Mouse (Mus musculus) G1E (cell line): Measurements from ENCODE around the gene Olfr228.
"Not testable (repeated sequence)": the region's sequence is repeated elsewhere in the genome, so short reads cannot be mapped to it uniquely, and the experiment has no call there.

Experiments used
- CTCF ChIP-seq: IDR thresholded peaks from 2 replicates; pipeline ENCODE4 v1.5.1; 2012; ENCODE audit warnings: low read depth, low read length, inconsistent platforms, mixed read lengths
- GATA1 ChIP-seq: IDR thresholded peaks from 2 replicates; pipeline ENCODE4 v1.6.1; 2012; ENCODE audit warnings: borderline replicate concordance, low read length, inconsistent platforms, mixed read lengths
- GATA2 ChIP-seq: IDR thresholded peaks from 2 replicates; pipeline ENCODE4 v1.6.1; 2012; ENCODE audit warnings: low read depth, low read length, inconsistent platforms, borderline replicate concordance
- POLR2AphosphoS5 ChIP-seq: IDR thresholded peaks from 2 replicates; pipeline ENCODE4 v1.6.1; 2012; ENCODE audit warnings: low read depth, low read length, inconsistent platforms; ENCODE audit not compliant: insufficient replicate concordance
- TAL1 ChIP-seq: conservative IDR thresholded peaks from 2 replicates; pipeline ENCODE4 v1.6.1; 2012; ENCODE audit warnings: low read depth, low read length, inconsistent platforms, mixed read lengths

- not testable (repeated sequence) for TF ChIP-seq CTCF, GATA1, TAL1, POLR2AphosphoS5, GATA2
Observed at GRCm38 (mm10) chr2:86450491-86450890, 36.7 kb downstream of the Olfr228 start, which contains the start of gene Olfr1065.
